Mouse (Mus musculus): ENCODE results near the gene Dnajc2. TPM values are rescaled to one million over a fixed set of nuclear protein-coding genes. Genes with fewer than 3 reads are reported as not detected.

Gene Dnajc2
- total and polyA plus RNA-seq, 3 experiments: 4.9 to 21.5 (median 20.9) TPM

- H3K36me3 ChIP-seq (ENCODE audit: control insufficient read depth, insufficient read depth, low read length): no peaks in the 10 kb centered on the region
- no peak for TF ChIP-seq EP300 (IDR thresholded peaks at IDR 0.05; ENCODE audit: insufficient read depth, low read depth, low read length)
- TF ChIP-seq CTCF (IDR thresholded peaks at IDR 0.05): no peak
- TF ChIP-seq POLR2A (IDR thresholded peaks at IDR 0.05; ENCODE audit: insufficient read depth, low read depth, low read length): no peak
- no peaks in the 10 kb centered on the region for H3K79me2 ChIP-seq (replicated peaks; ENCODE audit: control insufficient read depth, insufficient read depth, low read length)
- no peaks in the 10 kb centered on the region for H3K4me1 ChIP-seq (ENCODE audit: control insufficient read depth, insufficient read depth, low read length)
- intact Hi-C loops (cut with DNase I): no loop called here
- no peak for DNase-seq
- WGBS: 72% methylated on average over 10 of the region's 10 CpGs
- H3K9ac ChIP-seq (ENCODE audit: low read depth, low read length): no peak overlapping the region
- H3K27ac ChIP-seq: no peak overlapping the region
- no peaks in the 10 kb centered on the region for H3K27me3 ChIP-seq (ENCODE audit: control insufficient read depth, insufficient read depth, low read length)
- no peak overlapping the region for H3K4me3 ChIP-seq
These were observed 25.9 kb upstream of the Dnajc2 start for GRCm38 (mm10) chr5:21810924-21811323.

GRCm38 (mm10) chr5:21804837-21805236 is 19.8 kb upstream of the Dnajc2 start:
- 36% methylated on average over 4 of the region's 4 CpGs for WGBS
- no peak overlapping the region for H3K9ac ChIP-seq (ENCODE audit: low read depth, low read length)
- DNase-seq: no peak
- no peak overlapping the region for H3K27ac ChIP-seq
- TF ChIP-seq POLR2A (IDR thresholded peaks at IDR 0.05; ENCODE audit: insufficient read depth, low read depth, low read length) (no peak), CTCF (IDR thresholded peaks at IDR 0.05) (no peak)
- peaks cover 2% of the 10 kb centered on the region; the same call in 1 of the 2 replicates for H3K36me3 ChIP-seq (ENCODE audit: control insufficient read depth, insufficient read depth, low read length)
- no peaks in the 10 kb centered on the region for H3K27me3 ChIP-seq (ENCODE audit: control insufficient read depth, insufficient read depth, low read length)
- H3K4me1 ChIP-seq (ENCODE audit: control insufficient read depth, insufficient read depth, low read length): no peaks in the 10 kb centered on the region
- intact Hi-C loops (cut with DNase I): no loop called here
- no peaks in the 10 kb centered on the region for H3K79me2 ChIP-seq (replicated peaks; ENCODE audit: control insufficient read depth, insufficient read depth, low read length)
- H3K4me3 ChIP-seq: no peak overlapping the region

DNA sequence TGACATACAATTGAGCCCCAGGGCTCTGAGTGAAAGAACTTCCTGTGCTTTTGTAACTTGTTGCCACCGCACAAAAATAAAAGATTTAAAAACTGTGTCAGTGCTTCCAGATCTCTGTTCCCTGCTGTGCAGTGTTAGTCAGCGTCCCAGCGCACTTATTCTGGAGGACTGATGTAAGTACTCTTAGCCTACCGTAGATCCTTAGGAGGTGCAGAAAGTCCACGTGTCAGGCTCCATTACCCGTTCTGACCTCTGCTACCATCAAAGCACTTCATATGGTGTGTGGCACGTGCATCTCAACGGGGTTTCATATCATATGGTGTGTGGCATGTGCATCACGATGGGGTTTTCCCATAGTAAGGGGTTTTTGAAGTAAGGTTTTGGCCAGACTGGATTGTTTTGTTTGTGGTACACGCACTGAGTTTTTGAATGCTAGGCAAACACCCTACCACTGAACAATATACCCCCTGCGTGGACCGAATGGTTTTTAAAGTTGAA is 18.7 kb upstream of the Dnajc2 start:
- Histone ChIP-seq H3K27me3 (ENCODE audit: control insufficient read depth, insufficient read depth, low read length) (no peaks in the 10 kb centered on the region), H3K27ac (no peak overlapping the region), H3K9ac (ENCODE audit: low read depth, low read length) (no peak overlapping the region), H3K36me3 (ENCODE audit: control insufficient read depth, insufficient read depth, low read length) (peaks cover 2% of the 10 kb centered on the region; the same call in 1 of the 2 replicates), H3K79me2 (replicated peaks; ENCODE audit: control insufficient read depth, insufficient read depth, low read length) (no peaks in the 10 kb centered on the region), H3K4me1 (ENCODE audit: control insufficient read depth, insufficient read depth, low read length) (no peaks in the 10 kb centered on the region), H3K4me3 (no peak overlapping the region)
- intact Hi-C loops (cut with DNase I): no loop called here
- 94% methylated on average over 12 of the region's 12 CpGs for WGBS
- no peak for DNase-seq
- TF ChIP-seq EP300 (IDR thresholded peaks at IDR 0.05; ENCODE audit: insufficient read depth, low read depth, low read length) (no peak), CTCF (IDR thresholded peaks at IDR 0.05) (no peak), POLR2A (IDR thresholded peaks at IDR 0.05; ENCODE audit: insufficient read depth, low read depth, low read length) (no peak)

DNA sequence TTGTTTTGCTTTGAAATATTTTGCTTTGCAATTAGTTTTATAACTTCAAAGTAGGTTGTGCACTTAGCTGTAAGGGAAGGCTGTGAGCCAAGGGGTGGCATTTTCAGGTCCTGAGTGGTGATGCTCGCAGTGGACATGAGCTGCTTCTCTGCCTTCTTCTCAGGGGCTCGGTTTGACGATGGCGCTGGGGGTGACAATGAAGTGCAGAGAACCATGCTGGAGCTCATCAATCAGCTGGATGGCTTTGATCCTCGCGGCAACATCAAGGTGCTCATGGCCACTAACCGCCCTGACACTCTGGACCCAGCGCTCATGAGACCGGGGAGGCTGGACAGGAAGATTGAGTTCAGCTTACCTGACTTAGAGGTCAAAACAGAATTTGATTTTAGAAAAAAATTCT is 17.9 kb upstream of the Dnajc2 start:
- Histone ChIP-seq H3K27ac (no peak overlapping the region), H3K4me3 (no peak overlapping the region), H3K27me3 (ENCODE audit: control insufficient read depth, insufficient read depth, low read length) (no peaks in the 10 kb centered on the region), H3K79me2 (replicated peaks; ENCODE audit: control insufficient read depth, insufficient read depth, low read length) (no peaks in the 10 kb centered on the region), H3K4me1 (ENCODE audit: control insufficient read depth, insufficient read depth, low read length) (no peaks in the 10 kb centered on the region), H3K9ac (ENCODE audit: low read depth, low read length) (no peak overlapping the region), H3K36me3 (ENCODE audit: control insufficient read depth, insufficient read depth, low read length) (peaks cover 2% of the 10 kb centered on the region; the same call in 1 of the 2 replicates)
- intact Hi-C loops (cut with DNase I): no loop called here
- no peak for DNase-seq
- WGBS: 96% methylated on average over 9 of the region's 9 CpGs
- TF ChIP-seq EP300 (IDR thresholded peaks at IDR 0.05; ENCODE audit: insufficient read depth, low read depth, low read length) (no peak), POLR2A (IDR thresholded peaks at IDR 0.05; ENCODE audit: insufficient read depth, low read depth, low read length) (no peak), CTCF (IDR thresholded peaks at IDR 0.05) (no peak)

- intact Hi-C loops (cut with DNase I): no loop called here
These were observed 7.1 kb upstream of the Dnajc2 start for GRCm38 (mm10) chr5:21792166-21792565.

DNA sequence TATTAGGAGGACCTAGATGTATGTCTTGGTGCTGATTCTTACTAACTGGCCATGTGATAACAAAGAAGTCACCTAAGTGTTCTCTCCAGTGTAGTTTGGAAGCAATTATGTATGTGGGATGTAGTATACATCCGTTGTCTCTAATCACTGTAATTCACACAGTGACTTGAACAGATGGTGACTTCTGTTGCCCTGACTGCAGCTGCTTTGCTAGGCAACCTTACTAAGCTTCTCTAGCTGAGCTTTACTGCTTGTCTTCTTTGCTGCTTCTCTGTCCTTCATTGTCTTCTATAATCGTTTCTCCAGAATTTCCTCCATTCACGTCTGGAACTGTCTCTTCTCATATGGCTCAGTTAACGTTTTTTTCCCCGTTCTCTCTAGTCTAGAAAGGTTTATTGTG is 4.0 kb upstream of the Dnajc2 start:
- no peak for DNase-seq
- Histone ChIP-seq H3K9ac (ENCODE audit: low read depth, low read length) (no peak overlapping the region), H3K4me3 (no peak overlapping the region), H3K27me3 (ENCODE audit: control insufficient read depth, insufficient read depth, low read length) (no peaks in the 10 kb centered on the region), H3K4me1 (ENCODE audit: control insufficient read depth, insufficient read depth, low read length) (peaks cover 6% of the 10 kb centered on the region), H3K36me3 (ENCODE audit: control insufficient read depth, insufficient read depth, low read length) (peaks cover 23% of the 10 kb centered on the region), H3K79me2 (replicated peaks; ENCODE audit: control insufficient read depth, insufficient read depth, low read length) (no peaks in the 10 kb centered on the region; the same call in 1 of the 2 replicates), H3K27ac (no peak overlapping the region)
- intact Hi-C loops (cut with DNase I): loop anchor here (5.0 kb wide), 1 partner anchor 142 kb away; the partner anchor contains the start of genes Armc10 and Fbxl13
- WGBS: 49% methylated on average over 5 of the region's 5 CpGs
- TF ChIP-seq EP300 (IDR thresholded peaks at IDR 0.05; ENCODE audit: insufficient read depth, low read depth, low read length) (no peak), CTCF (IDR thresholded peaks at IDR 0.05) (no peak), POLR2A (IDR thresholded peaks at IDR 0.05; ENCODE audit: insufficient read depth, low read depth, low read length) (no peak)

More at GRCm38 (mm10) chr5:21792166-21792565, 7.1 kb upstream of the Dnajc2 start:
- H3K36me3 ChIP-seq (ENCODE audit: control insufficient read depth, insufficient read depth, low read length): peaks cover 23% of the 10 kb centered on the region
- H3K27me3 ChIP-seq (ENCODE audit: control insufficient read depth, insufficient read depth, low read length): no peaks in the 10 kb centered on the region
- TF ChIP-seq CTCF (IDR thresholded peaks at IDR 0.05): no peak
- TF ChIP-seq EP300 (IDR thresholded peaks at IDR 0.05; ENCODE audit: insufficient read depth, low read depth, low read length): no peak
- TF ChIP-seq POLR2A (IDR thresholded peaks at IDR 0.05; ENCODE audit: insufficient read depth, low read depth, low read length): no peak
- no peak for DNase-seq
- no peak overlapping the region for H3K27ac ChIP-seq
- no peak overlapping the region for H3K9ac ChIP-seq (ENCODE audit: low read depth, low read length)
- H3K4me1 ChIP-seq (ENCODE audit: control insufficient read depth, insufficient read depth, low read length): peaks cover 5% of the 10 kb centered on the region
- no peak overlapping the region for H3K4me3 ChIP-seq
- H3K79me2 ChIP-seq (replicated peaks; ENCODE audit: control insufficient read depth, insufficient read depth, low read length): no peaks in the 10 kb centered on the region; the same call in 1 of the 2 replicates

Data from heart, adult 2 months (tissue).